Mouse (Mus musculus): ENCODE data around the gene Trpm3. TPM values are rescaled to one million over a fixed set of nuclear protein-coding genes. Genes with fewer than 3 reads are reported as not detected.
"Not testable (repeated sequence)": the region's sequence is repeated elsewhere in the genome, so short reads cannot be mapped to it uniquely, and the experiment has no call there.

Trpm3 gene
- polyA plus RNA-seq, 1 experiment from 2014 or later: 0.23 TPM

DNA sequence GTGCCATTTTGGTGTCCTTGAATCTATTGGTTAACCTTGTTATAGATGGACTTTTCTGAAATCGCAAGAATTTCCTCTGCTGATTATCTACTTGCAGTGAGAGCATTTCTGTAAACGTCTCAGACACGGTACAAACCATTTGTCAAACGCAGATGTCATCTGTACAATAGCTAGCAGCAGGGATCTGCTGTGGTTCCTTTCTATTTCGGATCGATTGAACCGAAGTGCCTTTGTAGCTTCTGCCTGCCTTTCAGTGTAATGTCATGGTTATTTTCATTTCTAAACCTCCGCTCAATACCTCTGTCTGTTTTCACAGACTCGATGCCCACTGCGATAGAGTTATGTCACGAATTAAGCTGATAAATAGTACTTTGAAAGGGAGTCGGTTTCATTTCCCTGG, 708.9 kb downstream of the Trpm3 start:
- no peak for TF ChIP-seq CTCF (IDR thresholded peaks at IDR 0.05; ENCODE audit: low read depth)
- WGBS: 65% methylated on average over 12 of the region's 12 CpGs
- no peak overlapping the region for H3K4me3 ChIP-seq (ENCODE audit: low read depth, low read length)
- no peaks in the 10 kb centered on the region for H3K36me3 ChIP-seq (ENCODE audit: control insufficient read depth, insufficient read depth)
- H3K4me2 ChIP-seq (replicated peaks; ENCODE audit: low read depth): no peak overlapping the region
- ATAC-seq: no peak
- no peaks in the 10 kb centered on the region for H3K9me3 ChIP-seq (ENCODE audit: control insufficient read depth)
- no peak overlapping the region for H3K9ac ChIP-seq (ENCODE audit: low read depth, low read length)
- no peaks in the 10 kb centered on the region for H3K27me3 ChIP-seq (replicated peaks; ENCODE audit: control insufficient read depth, insufficient read depth, low read length)
- no peak overlapping the region for H3K27ac ChIP-seq (ENCODE audit: low read depth, low read length)
- no peaks in the 10 kb centered on the region for H3K4me1 ChIP-seq (replicated peaks; ENCODE audit: control insufficient read depth, insufficient read depth, low read length)

DNA sequence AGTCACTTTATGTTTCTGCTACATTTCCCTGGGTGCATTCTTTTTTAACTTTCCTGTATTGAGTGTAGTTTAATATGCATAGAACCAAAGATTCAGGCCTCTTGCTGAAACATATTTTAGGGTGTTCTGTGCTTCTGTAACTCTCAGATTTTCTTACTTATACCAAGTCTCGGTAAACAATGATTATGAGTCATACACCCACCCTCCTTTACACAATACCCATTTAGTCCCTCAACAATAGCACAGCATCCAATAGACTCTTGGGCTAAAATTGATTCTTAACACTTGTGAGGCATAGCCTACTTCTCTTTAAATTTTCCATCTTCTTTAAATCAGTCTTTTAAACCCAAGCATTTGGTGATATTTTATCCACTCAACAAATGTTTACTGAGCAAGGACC, 709.4 kb downstream of the Trpm3 start:
- no peak overlapping the region for H3K4me3 ChIP-seq (ENCODE audit: low read depth, low read length)
- no peak for ATAC-seq
- WGBS: 54% methylated on average over 1 of the region's 1 CpGs
- no peaks in the 10 kb centered on the region for H3K4me1 ChIP-seq (replicated peaks; ENCODE audit: control insufficient read depth, insufficient read depth, low read length)
- H3K9me3 ChIP-seq (ENCODE audit: control insufficient read depth): no peaks in the 10 kb centered on the region
- no peak overlapping the region for H3K27ac ChIP-seq (ENCODE audit: low read depth, low read length)
- no peak for TF ChIP-seq CTCF (IDR thresholded peaks at IDR 0.05; ENCODE audit: low read depth)
- no peak overlapping the region for H3K9ac ChIP-seq (ENCODE audit: low read depth, low read length)
- H3K4me2 ChIP-seq (replicated peaks; ENCODE audit: low read depth): no peak overlapping the region
- H3K27me3 ChIP-seq (replicated peaks; ENCODE audit: control insufficient read depth, insufficient read depth, low read length): no peaks in the 10 kb centered on the region
- H3K36me3 ChIP-seq (ENCODE audit: control insufficient read depth, insufficient read depth): no peaks in the 10 kb centered on the region

DNA sequence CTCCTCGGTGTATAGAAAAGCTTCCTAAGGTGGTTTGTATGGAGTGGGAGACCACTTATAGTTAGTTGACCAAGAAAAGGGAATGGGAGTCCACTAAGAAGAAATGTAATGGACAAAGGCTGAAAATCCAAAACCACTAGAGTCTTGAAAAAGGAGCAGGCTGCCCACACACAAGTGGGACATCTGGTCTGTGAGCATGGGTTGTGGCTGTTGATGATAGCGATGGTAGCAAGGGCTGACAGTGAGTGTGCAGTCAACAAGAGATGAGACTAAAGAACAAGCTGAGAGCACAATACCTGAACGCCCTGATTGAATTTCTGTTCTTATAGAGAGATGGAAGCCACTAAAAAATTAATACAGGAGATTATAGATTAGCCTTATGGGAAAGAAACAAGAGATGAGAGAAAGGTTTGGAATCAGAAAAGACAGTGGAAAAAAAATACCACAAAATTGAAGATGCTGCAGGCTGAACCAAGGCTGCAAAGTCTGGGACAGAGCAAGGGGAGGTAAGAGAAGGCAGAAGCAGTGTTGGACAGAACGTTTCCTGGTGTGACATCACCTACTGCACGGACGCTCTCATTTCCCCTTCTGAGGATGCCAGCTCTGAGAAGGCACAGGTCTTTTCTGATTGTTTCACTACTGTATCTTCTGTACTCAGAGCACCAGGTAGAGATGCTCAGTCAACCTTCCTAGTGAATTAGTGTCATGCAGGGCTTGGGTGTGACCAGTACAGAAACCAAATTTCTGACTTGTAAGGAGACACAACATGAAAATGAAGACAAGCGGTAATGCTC, 710.1 kb downstream of the Trpm3 start:
- no peaks in the 10 kb centered on the region for H3K36me3 ChIP-seq (ENCODE audit: control insufficient read depth, insufficient read depth)
- H3K4me2 ChIP-seq (replicated peaks; ENCODE audit: low read depth): no peak overlapping the region
- no peaks in the 10 kb centered on the region for H3K27me3 ChIP-seq (replicated peaks; ENCODE audit: control insufficient read depth, insufficient read depth, low read length)
- H3K9ac ChIP-seq (ENCODE audit: low read depth, low read length): no peak overlapping the region
- TF ChIP-seq CTCF (IDR thresholded peaks at IDR 0.05; ENCODE audit: low read depth): no peak
- no peak overlapping the region for H3K27ac ChIP-seq (ENCODE audit: low read depth, low read length)
- no peak for ATAC-seq
- H3K4me3 ChIP-seq (ENCODE audit: low read depth, low read length): no peak overlapping the region
- H3K9me3 ChIP-seq (ENCODE audit: control insufficient read depth): no peaks in the 10 kb centered on the region
- WGBS: 75% methylated on average over 7 of the region's 7 CpGs
- no peaks in the 10 kb centered on the region for H3K4me1 ChIP-seq (replicated peaks; ENCODE audit: control insufficient read depth, insufficient read depth, low read length)

DNA sequence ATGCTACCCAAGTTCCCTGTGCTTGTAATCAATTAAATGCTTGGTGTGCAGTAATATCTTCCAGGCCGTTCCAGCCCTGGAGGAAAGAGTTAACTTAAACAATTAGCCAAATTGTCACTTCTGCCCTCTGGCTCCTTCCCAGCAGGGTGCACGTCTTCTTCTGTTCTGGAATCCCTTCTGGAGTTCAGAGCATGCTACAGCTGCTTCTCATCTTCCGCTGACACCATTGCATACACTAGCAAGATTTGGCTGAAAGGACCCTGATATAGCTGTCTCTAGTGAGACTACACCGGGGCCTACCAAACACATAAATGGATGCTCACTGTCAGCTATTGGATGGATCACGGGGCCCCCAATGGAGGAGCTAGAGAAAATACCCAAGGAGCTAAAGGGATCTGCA, 712.6 kb downstream of the Trpm3 start:
- not testable (repeated sequence) for ATAC-seq; H3K4me2 ChIP-seq (replicated peaks; ENCODE audit: low read depth); H3K36me3 ChIP-seq (ENCODE audit: control insufficient read depth, insufficient read depth); H3K9me3 ChIP-seq (ENCODE audit: control insufficient read depth); H3K9ac ChIP-seq (ENCODE audit: low read depth, low read length); H3K4me1 ChIP-seq (replicated peaks; ENCODE audit: control insufficient read depth, insufficient read depth, low read length); H3K4me3 ChIP-seq (ENCODE audit: low read depth, low read length); H3K27ac ChIP-seq (ENCODE audit: low read depth, low read length); H3K27me3 ChIP-seq (replicated peaks; ENCODE audit: control insufficient read depth, insufficient read depth, low read length)
- WGBS: 63% methylated on average over 5 of the region's 5 CpGs

DNA sequence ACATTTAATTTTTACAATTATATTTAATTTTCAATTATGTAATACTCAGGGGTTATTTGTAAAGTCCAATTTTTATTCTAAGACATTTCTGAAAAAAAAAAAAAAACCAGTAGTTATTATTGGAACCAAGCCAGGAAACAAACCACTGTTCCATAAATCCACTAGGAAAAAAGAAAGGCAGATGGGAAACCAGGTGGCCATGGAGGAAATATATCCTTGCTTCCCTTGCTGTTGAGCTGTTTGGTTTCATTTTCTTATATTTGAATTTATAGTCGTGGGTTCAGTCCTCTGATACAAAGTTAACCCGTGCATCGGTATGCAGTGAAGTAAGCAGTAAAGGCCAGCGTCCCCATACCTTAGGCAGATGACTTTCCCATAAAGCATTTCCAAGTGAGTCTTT, 720.8 kb downstream of the Trpm3 start:
- Histone ChIP-seq H3K4me1 (replicated peaks; ENCODE audit: control insufficient read depth, insufficient read depth, low read length) (no peaks in the 10 kb centered on the region), H3K4me2 (replicated peaks; ENCODE audit: low read depth) (no peak overlapping the region), H3K27me3 (replicated peaks; ENCODE audit: control insufficient read depth, insufficient read depth, low read length) (no peaks in the 10 kb centered on the region), H3K36me3 (ENCODE audit: control insufficient read depth, insufficient read depth) (no peaks in the 10 kb centered on the region), H3K9me3 (ENCODE audit: control insufficient read depth) (no peaks in the 10 kb centered on the region), H3K4me3 (ENCODE audit: low read depth, low read length) (no peak overlapping the region), H3K9ac (ENCODE audit: low read depth, low read length) (no peak overlapping the region), H3K27ac (ENCODE audit: low read depth, low read length) (no peak overlapping the region)
- ATAC-seq: no peak
- 73% methylated on average over 4 of the region's 4 CpGs for WGBS
- TF ChIP-seq CTCF (IDR thresholded peaks at IDR 0.05; ENCODE audit: low read depth): no peak

DNA sequence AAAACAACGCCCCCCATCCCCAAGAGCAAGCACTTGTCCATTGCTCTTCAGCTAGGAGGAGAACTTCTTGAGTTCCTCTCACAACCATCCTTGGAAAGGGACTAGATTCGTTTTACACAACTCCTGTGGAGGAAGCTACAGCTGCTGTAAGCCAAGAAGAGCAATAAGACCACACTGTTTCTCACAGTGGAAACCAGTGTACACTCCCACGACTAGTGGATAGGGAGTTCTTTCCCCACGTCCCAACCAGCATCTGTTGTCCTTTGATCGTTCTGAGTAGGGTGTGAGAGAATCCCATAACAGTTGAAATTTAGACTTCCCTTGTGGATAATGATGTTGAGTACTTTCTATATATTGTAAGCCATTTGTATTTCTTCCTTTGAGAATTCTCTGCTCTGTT, 728.6 kb downstream of the Trpm3 start:
- no peaks in the 10 kb centered on the region for H3K4me1 ChIP-seq (replicated peaks; ENCODE audit: control insufficient read depth, insufficient read depth, low read length)
- no peak overlapping the region for H3K4me3 ChIP-seq (ENCODE audit: low read depth, low read length)
- H3K4me2 ChIP-seq (replicated peaks; ENCODE audit: low read depth): no peak overlapping the region
- H3K27me3 ChIP-seq (replicated peaks; ENCODE audit: control insufficient read depth, insufficient read depth, low read length): no peaks in the 10 kb centered on the region
- no peak for ATAC-seq
- 85% methylated on average over 5 of the region's 5 CpGs for WGBS
- no peak overlapping the region for H3K27ac ChIP-seq (ENCODE audit: low read depth, low read length)
- H3K36me3 ChIP-seq (ENCODE audit: control insufficient read depth, insufficient read depth): no peaks in the 10 kb centered on the region
- no peak overlapping the region for H3K9ac ChIP-seq (ENCODE audit: low read depth, low read length)
- TF ChIP-seq CTCF (IDR thresholded peaks at IDR 0.05; ENCODE audit: low read depth): no peak
- H3K9me3 ChIP-seq (ENCODE audit: control insufficient read depth): no peaks in the 10 kb centered on the region
